Mouse (Mus musculus) heart, adult 8-10 months (tissue): ENCODE measurements around the gene Olfr669. TPM values are rescaled to one million over a fixed set of nuclear protein-coding genes. Genes with fewer than 3 reads are reported as not detected.
"Not testable (repeated sequence)": the region's sequence is repeated elsewhere in the genome, so short reads cannot be mapped to it uniquely, and the experiment has no call there.

Experiments
- DNase-seq: peaks from one replicate; pipeline ENCODE4 v3.0.0; 2022; ENCODE audit warnings: low spot score
- total RNA-seq, 4 experiments: library from RNA; stranded (reverse); gene quantifications; 2 replicates each; pipeline ENCODE4 v1.2.4; 2022

Olfr669 gene
- total RNA-seq: not detected

DNA sequence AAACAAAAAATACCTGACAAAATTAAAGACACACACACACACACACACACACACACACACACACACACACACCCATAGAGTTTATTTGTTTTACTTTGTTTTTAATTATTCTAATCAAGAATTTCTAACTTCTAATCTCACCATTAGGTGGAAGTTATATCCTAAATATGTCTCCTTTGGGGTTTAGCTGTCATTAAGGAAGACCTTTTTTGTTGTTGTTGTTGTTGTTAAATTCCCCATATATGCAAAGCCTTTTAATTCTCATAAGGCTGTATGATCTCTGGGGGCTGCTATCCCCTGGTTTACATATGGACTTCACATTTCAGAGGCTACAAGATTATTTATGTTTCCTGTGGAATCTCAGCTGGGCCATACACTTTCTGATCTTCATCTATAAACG is at the start of gene Olfr669:
Olfr669 (plus strand) TSS at position 301 of the 400 bp plus-strand sequence.
- no peak for DNase-seq

DNA sequence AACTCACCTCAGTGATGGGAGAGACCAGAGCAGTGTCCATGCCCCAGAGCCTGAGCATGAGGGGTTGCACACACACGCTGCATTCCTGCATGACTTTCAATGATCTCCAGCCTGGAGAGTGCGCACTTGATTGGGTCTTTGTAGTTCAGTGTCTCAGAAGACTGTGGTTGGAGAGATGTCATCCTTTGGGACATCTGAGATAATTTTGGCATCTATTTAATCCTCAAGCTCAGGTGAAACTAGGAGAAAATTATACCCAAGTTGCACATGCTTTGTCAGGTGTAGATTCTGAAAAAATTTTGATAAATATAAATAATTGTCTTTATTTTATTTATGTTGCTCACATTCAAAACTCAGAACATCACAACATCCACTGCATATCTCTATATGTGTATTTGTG is 38.2 kb upstream of the Olfr669 start, which contains the start of gene Olfr666:
Olfr666 (minus strand) TSS at position 101 of the 400 bp plus-strand sequence.
- DNase-seq: no peak

DNA sequence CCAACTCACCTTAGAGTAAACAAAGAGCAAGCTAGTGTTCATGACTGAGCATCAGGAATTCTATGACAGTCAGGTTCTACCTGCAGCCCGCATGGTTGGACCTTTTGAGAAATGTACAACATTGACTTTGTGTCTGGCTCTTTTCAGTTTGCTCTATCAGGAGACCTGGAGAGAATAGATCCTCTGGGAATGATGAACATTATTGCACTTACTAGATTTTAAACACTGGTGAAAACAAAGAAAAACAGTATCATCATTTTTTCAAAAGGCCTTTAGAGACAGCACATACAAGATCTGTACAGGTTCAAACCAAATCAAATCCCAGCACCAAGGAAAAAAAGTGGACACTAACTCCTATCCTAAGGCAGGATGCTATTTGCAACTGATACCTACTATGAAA is 12.7 kb upstream of the Olfr669 start, which contains the start of gene Olfr667:
Olfr667 (minus strand) TSS at position 101 of the 400 bp plus-strand sequence.
- DNase-seq: no peak

DNA sequence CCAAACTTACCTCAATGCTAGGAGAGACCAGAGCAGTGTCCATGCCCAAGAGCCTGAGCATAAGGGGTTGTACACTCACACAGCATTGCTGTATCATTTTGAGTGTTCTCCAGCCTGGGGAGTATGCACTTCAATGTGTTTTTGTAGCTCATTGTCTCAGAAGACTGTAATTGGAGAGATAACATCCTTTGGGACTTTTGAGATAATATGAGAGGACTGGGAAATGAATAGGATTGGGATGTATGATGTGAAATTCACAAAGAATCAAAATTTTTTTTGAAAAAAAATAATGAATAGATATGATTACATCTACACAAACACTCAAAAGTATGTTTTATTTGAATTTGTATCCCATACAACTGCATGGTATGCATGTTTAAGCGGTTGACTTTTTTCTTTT is 6.1 kb upstream of the Olfr669 start, which contains the start of gene Olfr668:
Olfr668 (minus strand) TSS at position 101 of the 400 bp plus-strand sequence.
- DNase-seq: no peak

DNA sequence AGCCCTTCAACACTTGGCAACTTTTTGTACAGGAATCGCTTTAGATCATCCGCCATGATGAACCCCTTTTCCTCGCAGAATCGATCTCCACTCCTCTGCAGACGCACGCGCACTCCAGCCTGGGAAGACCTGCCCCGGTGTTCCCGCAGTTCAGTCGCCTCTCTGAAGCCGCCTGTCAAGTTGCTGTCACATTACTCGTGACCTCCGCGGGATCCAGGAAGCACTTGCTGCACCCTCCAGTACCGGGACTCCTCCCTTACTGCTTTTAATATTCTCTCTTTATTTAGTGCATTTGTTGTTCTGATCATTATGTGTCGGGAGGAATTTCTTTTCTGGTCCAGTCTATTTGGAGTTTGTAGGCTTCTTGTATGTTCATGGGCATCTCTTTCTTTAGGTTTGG is 16.2 kb downstream of the Olfr669 start:
- not testable (repeated sequence) for DNase-seq

DNA sequence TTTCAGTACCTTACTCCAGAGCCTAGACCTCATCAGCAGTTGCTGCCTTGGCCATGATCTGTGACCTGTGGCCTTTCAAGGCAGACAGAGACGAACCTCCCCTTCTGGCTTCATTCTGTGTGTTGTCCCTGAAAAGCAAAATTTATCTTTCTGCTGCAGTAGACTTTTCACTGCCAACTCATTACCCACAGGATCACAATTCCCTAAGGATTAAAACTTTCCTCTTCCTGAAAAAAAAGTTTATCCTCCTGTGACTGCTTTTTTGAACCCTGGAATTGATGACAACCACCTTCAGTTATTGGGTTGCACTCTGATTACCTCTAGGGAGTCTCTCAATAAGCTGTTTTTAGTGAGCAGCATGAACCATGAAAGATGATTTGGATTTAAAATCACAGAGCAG is 28.5 kb downstream of the Olfr669 start, which contains the start of gene Olfr670:
Olfr670 (minus strand) TSS at position 101 of the 400 bp plus-strand sequence.
- no peak for DNase-seq

DNA sequence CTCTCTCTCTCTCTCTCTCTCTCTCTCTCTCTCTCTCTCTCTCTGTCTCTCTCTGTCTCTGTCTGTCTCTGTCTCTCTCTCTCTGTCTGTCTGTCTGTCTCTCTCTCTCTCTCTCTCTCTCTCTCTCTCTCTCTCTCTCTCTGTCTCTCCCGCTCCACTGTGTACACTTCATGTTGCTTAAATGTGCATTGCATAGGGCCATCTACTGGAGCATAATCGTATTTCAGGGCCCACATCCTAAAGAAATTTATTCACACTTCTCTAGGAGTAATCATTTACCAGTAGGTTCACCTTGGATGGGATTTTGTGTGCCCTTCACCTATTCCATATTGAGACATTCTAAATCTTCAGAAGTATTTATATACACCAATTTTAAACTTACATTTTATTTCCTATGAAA is 38.5 kb downstream of the Olfr669 start:
- not testable (repeated sequence) for DNase-seq

DNA sequence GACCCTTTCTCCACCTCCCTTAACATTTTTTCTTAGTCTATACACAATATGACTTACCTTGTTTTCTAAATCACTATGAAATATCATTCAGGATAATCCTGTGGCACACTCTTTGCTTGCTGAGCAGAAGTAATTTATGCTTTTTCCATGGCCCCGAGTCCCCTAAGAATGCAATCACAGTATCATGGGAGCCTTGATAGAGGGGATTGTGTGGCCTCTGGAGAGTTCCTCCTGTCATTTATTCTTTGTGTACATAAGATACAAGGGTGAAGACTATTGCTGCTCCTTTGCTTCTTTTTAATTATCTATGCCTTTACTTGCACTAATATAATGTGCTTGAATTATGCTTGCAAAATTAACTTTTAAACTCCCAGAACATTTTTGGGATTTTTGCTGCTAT is 45.0 kb downstream of the Olfr669 start, which contains the start of gene Olfr671:
Olfr671 (minus strand) TSS at position 101 of the 400 bp plus-strand sequence.
- no peak for DNase-seq

Other genes starting within 250 kb of the Olfr669 start
- not detected for gene Olfr661, start 247.7 kb upstream of the Olfr669 start, total RNA-seq
- gene Usp17le, start 156.8 kb upstream of the Olfr669 start, total RNA-seq: not detected
- gene Usp17lb, start 91.6 kb upstream of the Olfr669 start, total RNA-seq: not detected
- not detected for gene Usp17la, start 77.2 kb upstream of the Olfr669 start, total RNA-seq
- not detected for gene Olfr665, start 56.2 kb upstream of the Olfr669 start, total RNA-seq
- gene Olfr666, start 38.3 kb upstream of the Olfr669 start, total RNA-seq: not detected
- not detected for gene Olfr667, start 12.8 kb upstream of the Olfr669 start, total RNA-seq
- gene Olfr668, start 6.2 kb upstream of the Olfr669 start, total RNA-seq: not detected
- not detected for gene Olfr670, start 28.4 kb downstream of the Olfr669 start, total RNA-seq
- gene Olfr671, start 44.9 kb downstream of the Olfr669 start, total RNA-seq: not detected
- gene Olfr672, start 67.8 kb downstream of the Olfr669 start, total RNA-seq: not detected
- not detected for gene Olfr675, start 94.2 kb downstream of the Olfr669 start, total RNA-seq
- not detected for gene Olfr676, start 98.5 kb downstream of the Olfr669 start, total RNA-seq
- gene Olfr677, start 117.1 kb downstream of the Olfr669 start, total RNA-seq: not detected
- not detected for gene Olfr678, start 130.2 kb downstream of the Olfr669 start, total RNA-seq
- gene Olfr679, start 147.0 kb downstream of the Olfr669 start, total RNA-seq: not detected
- not detected for gene Olfr680-ps1, start 158.6 kb downstream of the Olfr669 start, total RNA-seq
- not detected for gene Olfr681, start 182.6 kb downstream of the Olfr669 start, total RNA-seq
- not detected for gene Olfr683, start 212.8 kb downstream of the Olfr669 start, total RNA-seq
- gene Olfr684, start 229.4 kb downstream of the Olfr669 start, total RNA-seq: not detected